Mouse (Mus musculus): ENCODE measurements around the gene Fcho2. TPM values are rescaled to one million over a fixed set of nuclear protein-coding genes. Genes with fewer than 3 reads are reported as not detected.

Fcho2 gene
- 5.8 and 7.8 TPM in 2 replicates for polyA plus RNA-seq (2012; rRNA removed)

- TF ChIP-seq CTCF (IDR thresholded peaks at IDR 0.05; ENCODE audit: extremely low read depth, insufficient read depth, insufficient read length, insufficient replicate concordance) (peak; percentile 71; the same call in 1 of the 2 replicates), POLR2A (IDR thresholded peaks at IDR 0.05; ENCODE audit: low read depth, low read length) (no peak; the same call in 1 of the 2 replicates)
Observed at GRCm38 (mm10) chr13:98815147-98815785, at the start of gene Fcho2. TSS of gene Fcho2 (minus strand) at chr13:98815449.

GRCm38 (mm10) chr13:98855291-98855690, 40.0 kb upstream of the Fcho2 start:
- Histone ChIP-seq H3K4me3 (ENCODE audit: extremely low read depth, insufficient read depth, insufficient read length) (no peak overlapping the region), H3K36me3 (ENCODE audit: control insufficient read depth, insufficient read depth, low read length) (peaks cover 46% of the 10 kb centered on the region), H3K27ac (ENCODE audit: insufficient read depth, low read length) (no peak overlapping the region), H3K27me3 (ENCODE audit: control insufficient read depth, insufficient read depth, low read length) (no peaks in the 10 kb centered on the region), H3K4me1 (ENCODE audit: control insufficient read depth, insufficient read depth, insufficient read length) (no peaks in the 10 kb centered on the region)
- TF ChIP-seq CTCF (IDR thresholded peaks at IDR 0.05; ENCODE audit: extremely low read depth, insufficient read depth, insufficient read length, insufficient replicate concordance): no peak
- TF ChIP-seq POLR2A (IDR thresholded peaks at IDR 0.05; ENCODE audit: low read depth, low read length): no peak
- WGBS: 91% methylated on average over 8 of the region's 8 CpGs
- DNase-seq (ENCODE audit: low read depth in 1 of 2, low spot score in 2 of 2): no peak

More at GRCm38 (mm10) chr13:98815147-98815785, at the start of gene Fcho2:
- peak; percentile 71 to 92 for DNase-seq (ENCODE audit: low read depth in 1 of 2, low spot score in 2 of 2)
- H3K4me1 ChIP-seq (ENCODE audit: control insufficient read depth, insufficient read depth, insufficient read length): peaks cover 2% of the 10 kb centered on the region; the same call in 1 of the 2 replicates
- under 1% methylated on average over 61 of the region's 61 CpGs for WGBS
- H3K27ac ChIP-seq (ENCODE audit: insufficient read depth, low read length): peak within 1 kb of the TSS; percentile 86
- no peaks in the 10 kb centered on the region for H3K36me3 ChIP-seq (ENCODE audit: control insufficient read depth, insufficient read depth, low read length)
- H3K27me3 ChIP-seq (ENCODE audit: control insufficient read depth, insufficient read depth, low read length): no peaks in the 10 kb centered on the region
- peak within 1 kb of the TSS; percentile 73 for H3K4me3 ChIP-seq (ENCODE audit: extremely low read depth, insufficient read depth, insufficient read length)

GRCm38 (mm10) chr13:98845794-98846193, 30.5 kb upstream of the Fcho2 start:
- no peaks in the 10 kb centered on the region for H3K4me1 ChIP-seq (ENCODE audit: control insufficient read depth, insufficient read depth, insufficient read length)
- WGBS: 97% methylated on average over 1 of the region's 1 CpGs
- H3K4me3 ChIP-seq (ENCODE audit: extremely low read depth, insufficient read depth, insufficient read length): no peak overlapping the region
- peaks cover 18% of the 10 kb centered on the region for H3K36me3 ChIP-seq (ENCODE audit: control insufficient read depth, insufficient read depth, low read length)
- no peaks in the 10 kb centered on the region for H3K27me3 ChIP-seq (ENCODE audit: control insufficient read depth, insufficient read depth, low read length)
- no peak for TF ChIP-seq POLR2A (IDR thresholded peaks at IDR 0.05; ENCODE audit: low read depth, low read length)
- TF ChIP-seq CTCF (IDR thresholded peaks at IDR 0.05; ENCODE audit: extremely low read depth, insufficient read depth, insufficient read length, insufficient replicate concordance): no peak
- H3K27ac ChIP-seq (ENCODE audit: insufficient read depth, low read length): no peak overlapping the region
- DNase-seq (ENCODE audit: low read depth in 1 of 2, low spot score in 2 of 2): no peak

GRCm38 (mm10) chr13:98836423-98837088, 21.3 kb upstream of the Fcho2 start:
- Histone ChIP-seq H3K27ac (ENCODE audit: insufficient read depth, low read length) (no peak overlapping the region), H3K4me3 (ENCODE audit: extremely low read depth, insufficient read depth, insufficient read length) (no peak overlapping the region), H3K36me3 (ENCODE audit: control insufficient read depth, insufficient read depth, low read length) (peaks cover 4% of the 10 kb centered on the region), H3K4me1 (ENCODE audit: control insufficient read depth, insufficient read depth, insufficient read length) (peaks cover 3% of the 10 kb centered on the region; the same call in 1 of the 2 replicates), H3K27me3 (ENCODE audit: control insufficient read depth, insufficient read depth, low read length) (no peaks in the 10 kb centered on the region)
- DNase-seq (ENCODE audit: low read depth in 1 of 2, low spot score in 2 of 2): no peak
- 88% methylated on average over 6 of the region's 6 CpGs for WGBS
- TF ChIP-seq CTCF (IDR thresholded peaks at IDR 0.05; ENCODE audit: extremely low read depth, insufficient read depth, insufficient read length, insufficient replicate concordance) (no peak), POLR2A (IDR thresholded peaks at IDR 0.05; ENCODE audit: low read depth, low read length) (no peak)

- 83% methylated on average over 5 of the region's 5 CpGs for WGBS
- Histone ChIP-seq H3K4me3 (ENCODE audit: extremely low read depth, insufficient read depth, insufficient read length) (no peak overlapping the region), H3K36me3 (ENCODE audit: control insufficient read depth, insufficient read depth, low read length) (peaks cover 4% of the 10 kb centered on the region), H3K27me3 (ENCODE audit: control insufficient read depth, insufficient read depth, low read length) (no peaks in the 10 kb centered on the region), H3K27ac (ENCODE audit: insufficient read depth, low read length) (no peak overlapping the region), H3K4me1 (ENCODE audit: control insufficient read depth, insufficient read depth, insufficient read length) (peaks cover 3% of the 10 kb centered on the region; the same call in 1 of the 2 replicates)
- TF ChIP-seq POLR2A (IDR thresholded peaks at IDR 0.05; ENCODE audit: low read depth, low read length) (no peak), CTCF (IDR thresholded peaks at IDR 0.05; ENCODE audit: extremely low read depth, insufficient read depth, insufficient read length, insufficient replicate concordance) (no peak)
- DNase-seq (ENCODE audit: low read depth in 1 of 2, low spot score in 2 of 2): no peak
Observed at GRCm38 (mm10) chr13:98835740-98836139, 20.5 kb upstream of the Fcho2 start.

GRCm38 (mm10) chr13:98834723-98835122, 19.5 kb upstream of the Fcho2 start:
- no peak overlapping the region for H3K27ac ChIP-seq (ENCODE audit: insufficient read depth, low read length)
- H3K4me1 ChIP-seq (ENCODE audit: control insufficient read depth, insufficient read depth, insufficient read length): peaks cover 3% of the 10 kb centered on the region; the same call in 1 of the 2 replicates
- DNase-seq (ENCODE audit: low read depth in 1 of 2, low spot score in 2 of 2): no peak
- H3K27me3 ChIP-seq (ENCODE audit: control insufficient read depth, insufficient read depth, low read length): no peaks in the 10 kb centered on the region
- H3K36me3 ChIP-seq (ENCODE audit: control insufficient read depth, insufficient read depth, low read length): peaks cover 1% of the 10 kb centered on the region; the same call in 1 of the 2 replicates
- H3K4me3 ChIP-seq (ENCODE audit: extremely low read depth, insufficient read depth, insufficient read length): no peak overlapping the region
- WGBS: 91% methylated on average over 3 of the region's 3 CpGs
- no peak for TF ChIP-seq CTCF (IDR thresholded peaks at IDR 0.05; ENCODE audit: extremely low read depth, insufficient read depth, insufficient read length, insufficient replicate concordance)
- TF ChIP-seq POLR2A (IDR thresholded peaks at IDR 0.05; ENCODE audit: low read depth, low read length): no peak
